Mouse (Mus musculus) heart, postnatal 10 days (tissue): ENCODE results near the gene Bcas3. TPM values are rescaled to one million over a fixed set of nuclear protein-coding genes. Genes with fewer than 3 reads are reported as not detected.

Experiments used
- DNase-seq, 2 experiments: peaks; one replicate each; pipeline ENCODE4 v3.0.0; 2021
- intact Hi-C: fragments of 180-260 bp; cut with DNase I; formaldehyde crosslinking; loops from one replicate; pipeline ENCODE4 v1.15.1; 2025
- total RNA-seq, 2 experiments: library from RNA; stranded (reverse); gene quantifications; 2 replicates each; pipeline ENCODE4 v1.2.3; 2021

The Bcas3 gene
- 10 to 100 TPM; 31.9 to 34.6 TPM for total RNA-seq

DNA sequence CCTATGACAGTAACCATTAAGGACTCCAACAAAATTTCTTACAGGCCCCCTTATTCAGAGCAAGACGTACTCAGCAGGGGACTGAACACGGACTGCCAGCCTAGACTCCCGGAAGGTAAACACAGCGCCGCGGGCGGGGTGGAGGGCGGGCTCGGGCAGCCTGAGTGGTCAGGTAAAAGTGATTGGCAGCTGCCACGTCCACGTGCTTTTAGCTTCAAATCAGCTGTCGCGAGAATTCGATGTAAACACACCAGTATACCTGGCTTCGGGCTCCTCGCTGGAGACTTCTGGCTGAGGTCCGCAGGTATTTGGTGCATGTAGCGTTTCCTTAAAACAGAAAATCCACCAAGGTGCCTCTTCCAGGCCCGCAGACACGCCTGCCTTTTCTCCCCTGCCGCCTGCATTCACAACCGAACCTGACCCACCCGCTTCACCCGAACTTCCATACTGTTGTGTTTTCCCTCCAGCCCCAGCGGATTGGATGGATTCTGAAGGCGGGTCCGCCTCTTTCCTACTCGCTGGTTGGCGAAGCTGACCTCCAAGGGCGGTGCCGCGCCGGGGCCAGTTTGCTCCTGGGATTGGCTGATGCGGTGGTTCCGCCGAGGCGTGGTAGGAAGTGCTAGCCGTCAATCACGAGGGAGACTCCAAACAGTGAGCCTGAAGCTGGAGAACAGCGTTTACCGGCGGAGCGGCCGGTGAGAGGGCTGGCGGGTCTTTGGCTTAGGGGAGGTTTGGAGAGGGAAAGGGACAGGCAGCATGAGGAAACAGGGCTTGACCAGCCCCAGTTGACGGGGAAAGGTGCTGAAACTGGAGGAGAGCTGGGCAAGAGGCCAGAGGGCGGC lies at the start of gene Bcas3:
Gene Bcas3, plus strand, starts transcription at position 629 of the 842 bp plus-strand sequence.
- DNase-seq, result peak; percentile 99
- intact Hi-C loops, result loop anchor here (1.0 to 10.0 kb wide), 2 partner anchors 41 to 1762 kb away; partner anchors contain the start of gene Ppm1d

- intact Hi-C loops, result no loop called here
- DNase-seq, result no peak
Measured at GRCm38 (mm10) chr11:85306577-85307260, 46.2 kb upstream of the Bcas3 start.

- intact Hi-C loops, result no loop called here
- no peak for DNase-seq
Measured at GRCm38 (mm10) chr11:85308799-85309198, 44.2 kb upstream of the Bcas3 start.

DNA sequence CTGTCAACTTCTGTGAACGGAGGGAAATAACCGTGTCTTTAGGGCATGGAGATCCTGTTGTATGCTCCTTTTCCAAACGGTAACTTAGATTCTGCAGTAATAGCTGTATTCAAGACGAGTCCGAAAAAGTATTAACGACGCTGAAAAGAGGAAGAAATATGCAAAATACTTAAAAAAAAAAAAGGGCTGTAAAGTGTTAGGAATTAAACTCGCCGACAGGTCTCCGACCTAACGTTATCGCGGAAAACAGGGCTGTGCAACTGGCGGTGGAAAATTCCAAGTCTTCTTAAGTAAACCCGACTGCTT lies 42.6 kb upstream of the Bcas3 start:
- no peak for DNase-seq
- intact Hi-C loops, result loop anchor here (2.0 to 10.0 kb wide), 2 partner anchors 76 to 396 kb away; partner anchors contain the start of genes Appbp2 and Znhit3

DNA sequence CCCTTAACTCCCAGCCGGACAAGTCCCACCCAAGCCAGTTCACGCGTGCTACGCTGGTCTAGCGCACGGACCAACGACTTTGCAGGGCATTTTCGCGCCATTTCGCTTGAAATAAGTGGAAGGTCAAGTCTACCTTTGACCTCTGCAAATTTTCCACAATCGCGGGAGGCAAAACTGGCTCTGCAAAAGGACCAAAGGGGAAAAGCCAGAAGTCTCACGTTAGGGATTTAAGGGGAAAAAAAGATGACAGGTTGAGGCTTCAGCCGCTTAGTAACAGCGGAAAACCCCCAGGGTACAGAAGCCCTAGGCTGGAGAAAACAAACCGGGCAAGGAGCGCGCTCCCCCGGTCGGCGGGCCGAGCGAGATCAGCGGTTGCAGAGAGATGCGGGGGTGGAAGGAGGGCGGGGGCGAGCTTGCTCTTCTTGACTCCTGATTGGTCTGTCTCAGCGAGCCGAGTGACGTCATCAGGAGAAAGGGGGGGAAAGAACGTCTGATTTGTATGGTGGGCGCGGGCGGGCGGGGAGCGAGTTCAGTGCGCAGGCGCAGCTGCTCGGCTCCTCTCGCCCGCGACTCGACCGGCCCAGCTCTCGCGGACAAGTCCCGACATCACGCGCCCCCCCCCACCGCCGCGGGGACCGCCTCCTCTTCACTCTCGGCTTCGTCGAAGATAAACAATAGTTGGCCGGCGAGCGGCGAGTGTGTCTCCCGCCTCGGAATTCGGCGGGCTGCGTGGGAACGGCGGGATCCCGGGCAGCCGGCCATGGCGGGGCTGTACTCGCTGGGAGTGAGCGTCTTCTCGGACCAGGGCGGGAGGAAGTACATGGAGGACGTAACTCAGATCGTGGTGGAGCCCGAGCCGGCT lies 42.0 kb upstream of the Bcas3 start, which contains the start of gene Ppm1d:
Gene Ppm1d, plus strand, starts transcription at position 532 of the 862 bp plus-strand sequence.
- DNase-seq, result peak; percentile 98
- intact Hi-C loops, result loop anchor here (1.0 to 10.0 kb wide), 3 partner anchors 41 to 396 kb away; partner anchors contain the start of genes Appbp2 and Znhit3

GRCm38 (mm10) chr11:85311645-85312490 lies 41.1 kb upstream of the Bcas3 start:
- intact Hi-C loops, result loop anchor here (1.0 to 10.0 kb wide), 3 partner anchors 40 to 397 kb away; partner anchors contain the start of genes Appbp2 and Znhit3
- DNase-seq, result peak; percentile 58 to 65

GRCm38 (mm10) chr11:85312818-85313217 lies 40.1 kb upstream of the Bcas3 start:
- peak; percentile 89 to 92 for DNase-seq
- intact Hi-C loops, result loop anchor here (10.0 kb wide), 1 partner anchor 398 kb away; the partner anchor contains the start of gene Znhit3

DNA sequence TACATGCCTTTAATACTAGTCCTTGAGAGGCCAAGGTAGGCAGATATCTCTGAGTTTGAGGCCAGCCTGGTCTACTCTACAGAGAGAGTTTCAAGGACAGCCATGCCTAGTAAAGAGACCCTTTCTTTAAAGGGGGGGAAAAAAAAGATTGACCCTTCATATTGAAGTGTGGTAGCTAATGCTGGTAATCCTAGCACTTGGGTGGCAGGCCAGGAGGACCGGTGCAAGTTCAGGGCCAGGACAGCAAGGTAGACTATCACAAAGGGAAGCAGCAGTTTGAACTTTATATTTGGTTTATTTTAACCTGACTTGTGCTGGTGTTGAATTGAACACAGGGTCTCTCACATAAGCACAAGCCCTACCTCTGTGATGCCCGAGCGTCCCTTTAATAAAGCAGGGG lies 39.6 kb upstream of the Bcas3 start:
- intact Hi-C loops, result loop anchor here (10.0 kb wide), 1 partner anchor 399 kb away; the partner anchor contains the start of gene Znhit3
- no peak for DNase-seq

DNA sequence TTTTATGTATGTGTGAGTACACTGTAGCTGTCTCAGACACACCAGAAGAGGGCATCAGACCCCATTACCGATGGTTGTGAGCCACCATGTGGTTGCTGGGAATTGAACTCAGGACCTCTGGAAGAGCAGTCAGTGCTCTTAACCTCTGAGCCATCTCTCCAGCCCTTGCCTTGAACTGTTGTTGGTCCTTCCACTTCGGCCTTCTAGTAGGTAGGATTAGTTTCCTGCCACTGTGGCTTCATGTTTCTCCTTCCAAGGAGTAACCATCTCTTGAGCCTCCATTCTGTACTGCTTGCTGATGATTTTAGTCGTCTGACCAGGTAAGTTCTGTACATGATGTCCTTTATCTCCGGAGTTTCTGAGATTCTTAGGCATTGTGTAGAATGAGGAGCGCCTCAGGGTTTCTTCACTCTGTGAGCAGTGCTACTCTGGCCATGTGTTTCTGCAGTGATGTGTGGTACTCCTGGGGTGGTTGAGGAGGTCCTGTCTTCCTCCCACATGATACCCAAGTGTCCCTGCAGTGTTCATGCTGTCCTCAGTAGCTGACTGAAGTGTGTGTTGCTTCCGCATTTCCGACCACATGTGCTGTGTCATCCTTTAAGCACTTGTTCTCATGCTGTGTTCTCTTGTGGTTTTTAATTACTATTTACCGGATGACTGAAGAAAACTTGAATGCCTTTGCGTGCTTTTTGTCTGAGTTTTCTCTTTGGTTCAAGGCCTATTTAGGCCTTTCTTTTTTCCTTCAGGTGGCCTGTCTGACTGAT lies 29.2 kb upstream of the Bcas3 start:
- no peak for DNase-seq
- intact Hi-C loops, result no loop called here

DNA sequence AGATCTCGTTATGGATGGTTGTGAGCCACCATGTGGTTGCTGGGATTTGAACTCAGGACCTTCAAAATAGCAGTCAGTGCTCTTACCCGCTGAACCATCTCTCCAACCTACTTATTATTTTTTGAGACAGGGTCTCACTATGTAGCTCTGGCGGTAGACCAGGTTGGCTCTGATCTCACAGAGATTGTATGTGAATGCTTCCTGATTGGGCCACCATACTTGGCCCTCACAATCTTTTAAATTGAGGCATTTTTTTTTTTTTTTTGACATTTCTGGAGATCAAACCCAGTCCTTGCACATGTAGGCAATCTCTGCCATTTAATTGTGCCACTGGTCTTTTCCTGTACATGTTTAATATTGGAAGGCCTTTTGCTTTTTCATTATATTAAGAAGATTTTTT lies 24.2 kb upstream of the Bcas3 start:
- no peak for DNase-seq
- intact Hi-C loops, result no loop called here

DNA sequence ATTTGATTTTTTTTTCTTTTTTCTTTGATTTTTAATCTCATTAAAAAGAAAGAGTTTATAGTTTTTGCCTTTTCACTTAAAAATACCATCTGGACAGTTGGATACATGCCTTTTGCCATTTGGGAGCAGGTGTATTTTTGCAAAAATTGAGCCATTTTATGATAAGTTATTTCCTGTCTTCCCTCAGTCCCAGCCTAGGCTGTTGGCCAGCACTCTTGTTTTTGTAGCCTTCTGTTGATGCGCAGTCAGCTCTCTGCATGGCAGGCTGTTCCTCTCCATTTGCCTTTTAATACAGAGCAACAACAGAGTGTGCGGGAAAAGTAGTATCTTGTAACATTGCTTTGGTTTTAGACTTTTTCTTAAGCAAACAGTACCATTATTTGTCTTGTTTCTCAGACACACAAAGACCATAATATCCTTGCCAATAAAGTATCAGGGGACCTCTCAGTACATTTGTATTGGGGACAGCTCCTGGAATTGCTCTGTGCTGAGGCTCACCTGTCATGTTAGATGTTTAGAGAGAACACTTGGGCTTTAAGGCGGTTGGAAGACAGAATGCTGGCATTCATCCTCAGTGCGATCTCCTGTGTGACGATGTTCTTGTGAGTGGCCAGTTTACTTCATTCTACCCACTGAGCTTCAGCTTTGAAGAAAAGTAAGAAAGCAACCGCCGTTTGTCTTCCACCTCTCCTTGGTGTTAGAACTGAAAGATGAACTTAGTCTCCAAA lies 23.6 kb upstream of the Bcas3 start:
- intact Hi-C loops, result no loop called here
- peak; percentile 46 to 51 for DNase-seq

GRCm38 (mm10) chr11:85334778-85335177 lies 18.2 kb upstream of the Bcas3 start:
- DNase-seq, result peak; percentile 62 to 66
- intact Hi-C loops, result loop anchor here (2.0 to 5.0 kb wide), 2 partner anchors 62 to 162 kb away; partner anchors contain the start of gene 1700125H20Rik

DNA sequence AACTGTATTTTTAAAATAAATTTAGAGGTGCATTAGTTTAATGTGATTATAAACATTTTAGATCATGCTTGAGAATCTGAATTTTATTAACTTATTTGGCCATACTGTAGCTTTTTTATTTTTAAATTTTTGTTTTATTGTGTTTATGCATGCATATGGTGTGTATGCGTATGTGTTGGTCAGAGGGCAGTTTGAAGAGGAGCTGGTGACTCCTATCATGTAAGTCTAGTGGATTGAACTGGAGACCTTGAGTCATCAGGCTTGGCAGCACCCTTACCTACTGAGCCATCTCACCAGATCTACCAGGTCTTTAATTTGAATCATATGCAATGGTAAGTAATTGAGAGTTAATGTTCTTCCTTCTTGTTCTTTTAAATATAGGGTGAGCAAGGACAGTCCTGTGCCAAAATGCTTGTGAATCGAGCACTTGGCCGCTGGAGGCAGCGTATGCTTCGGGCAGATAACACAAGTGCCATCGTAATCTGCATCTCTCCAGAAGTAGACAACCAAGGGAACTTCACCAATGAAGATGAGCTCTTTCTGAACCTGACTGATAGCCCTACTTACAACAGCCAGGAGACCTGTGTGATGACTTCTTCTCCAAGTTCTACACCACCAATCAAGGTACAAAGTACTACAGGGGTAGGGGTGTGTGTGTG lies 13.7 kb upstream of the Bcas3 start:
- intact Hi-C loops, result no loop called here
- DNase-seq, result no peak

- intact Hi-C loops, result no loop called here
- no peak for DNase-seq
Measured at GRCm38 (mm10) chr11:85340070-85340616, 12.8 kb upstream of the Bcas3 start.

DNA sequence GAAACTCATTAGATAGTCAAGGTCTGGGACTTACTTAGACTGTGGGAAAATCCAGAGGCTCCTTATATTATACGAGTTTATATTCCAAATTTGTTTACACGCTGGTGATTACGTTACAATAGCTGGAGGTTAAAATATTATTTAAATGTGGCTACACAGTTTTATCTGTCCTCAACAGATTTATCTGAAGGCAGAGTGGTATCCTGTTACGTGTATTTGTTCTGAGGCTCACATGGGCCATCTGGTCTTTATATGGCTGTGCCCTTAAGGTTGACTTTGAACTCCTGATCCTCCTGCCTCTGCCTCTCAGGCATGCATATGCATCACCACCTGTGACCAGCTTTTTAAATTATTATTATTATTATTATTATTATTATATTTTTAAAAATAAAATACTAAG lies 852 bp downstream of the Bcas3 start:
- no peak for DNase-seq
- intact Hi-C loops, result loop anchor here (10.0 kb wide), 1 partner anchor 1761 kb away; no protein-coding TSS in a partner anchor

DNA sequence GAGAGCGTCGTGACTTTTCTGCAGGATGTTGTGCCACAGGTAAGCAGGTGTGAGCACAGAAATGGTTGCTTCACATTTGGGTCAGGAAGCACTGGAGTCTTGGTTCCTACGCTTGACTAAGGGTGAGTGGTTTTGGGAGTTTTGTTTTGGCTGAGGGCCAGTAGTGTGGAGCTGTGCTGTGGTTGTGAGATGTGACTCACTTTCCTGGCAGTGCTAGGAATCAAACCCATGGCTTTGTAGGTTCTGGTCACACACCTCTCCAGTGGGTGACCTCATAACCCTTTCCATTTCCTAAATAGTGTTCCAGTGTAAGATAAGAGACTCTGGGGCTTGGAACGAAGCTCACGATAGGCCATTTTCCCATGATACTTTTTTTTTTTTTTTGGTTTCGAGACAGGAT lies 6.7 kb downstream of the Bcas3 start:
- DNase-seq, result no peak
- intact Hi-C loops, result loop anchor here (10.0 kb wide), 1 partner anchor 1755 kb away; no protein-coding TSS in a partner anchor

DNA sequence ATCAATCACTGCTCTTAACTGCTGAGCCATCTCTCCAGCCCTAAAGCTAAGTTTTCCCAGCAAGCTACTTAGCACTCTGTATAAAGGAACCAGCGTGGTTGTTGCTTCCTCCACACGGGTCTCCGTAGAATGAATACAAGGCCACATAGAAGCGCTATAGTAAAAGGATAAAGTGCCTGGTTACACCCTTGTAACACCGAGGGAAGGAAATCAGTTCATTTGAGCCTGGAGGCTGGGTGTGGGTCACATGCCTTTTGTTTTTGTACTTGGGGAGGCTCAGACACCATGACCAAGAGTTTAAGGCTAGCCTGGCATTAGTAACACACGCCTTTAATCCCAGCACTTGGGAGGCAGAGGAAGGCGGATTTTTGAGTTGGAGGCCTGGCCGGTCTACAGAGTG lies 8.7 kb downstream of the Bcas3 start:
- intact Hi-C loops, result no loop called here

More for the DNA sequence above, 8.7 kb downstream of the Bcas3 start:
- DNase-seq, result no peak
